Mouse (Mus musculus) heart, adult 2 months (tissue): ENCODE measurements at regions not wholly inside any gene's neighbourhood (a gene's known extent, or its start where the extent isn't known, plus 50 kb on each side); places are given as distances from the start of the nearest gene placed in this dataset.

Experiments
- CTCF ChIP-seq: fragments of 200-600 bp; IDR thresholded peaks from 2 replicates; pipeline ENCODE4 v1.8.1; 2022; ENCODE audit warnings: antibody characterized with exemption, mild to moderate bottlenecking, moderate library complexity
- EP300 ChIP-seq: fragments of 200-500 bp; IDR thresholded peaks from 2 replicates; pipeline ENCODE4 v1.6.1; 2011; ENCODE audit warnings: low read depth, low read length, control low read depth; ENCODE audit not compliant: insufficient read depth
- POLR2A ChIP-seq: fragments of 200-500 bp; IDR thresholded peaks from 2 replicates; pipeline ENCODE4 v1.6.1; 2011; ENCODE audit warnings: mild to moderate bottlenecking, low read depth, low read length, control low read depth; ENCODE audit not compliant: insufficient read depth

DNA sequence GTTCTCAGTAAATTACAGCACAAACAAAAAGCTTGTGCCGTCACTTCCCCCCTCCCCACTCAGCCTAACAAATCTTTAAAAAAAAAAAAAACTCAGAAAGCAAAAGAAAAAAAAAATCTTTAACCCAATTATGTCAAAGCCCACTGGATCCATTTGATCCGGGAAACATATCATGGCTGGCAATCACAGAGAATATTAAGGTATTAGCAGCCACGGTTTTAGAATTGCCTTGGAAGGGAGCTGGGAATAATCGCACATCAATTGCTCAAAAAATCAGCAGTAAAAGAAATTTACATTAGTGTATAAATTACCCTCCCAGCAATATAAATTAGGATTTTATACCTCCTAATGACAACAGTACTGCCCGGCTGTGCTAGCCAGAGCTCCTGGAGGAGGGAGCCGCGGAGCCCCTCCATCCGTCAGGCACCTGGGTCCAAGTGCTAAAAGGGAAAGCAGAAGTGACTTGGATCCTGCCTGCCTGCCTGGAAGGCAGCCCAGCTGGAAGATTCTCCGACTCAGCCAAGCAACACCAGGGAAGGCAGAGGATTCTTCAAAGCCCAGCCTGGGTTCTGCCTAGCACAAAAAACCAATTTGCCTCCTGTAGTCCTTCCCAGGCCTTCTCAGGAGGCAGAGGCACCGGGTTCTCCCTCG lies 72.1 kb upstream of the Castor2 start:
- TF ChIP-seq CTCF (no peak), POLR2A (no peak), EP300 (no peak)
